Mouse (Mus musculus): ENCODE results near the gene Sass6. TPM values are rescaled to one million over a fixed set of nuclear protein-coding genes. Genes with fewer than 3 reads are reported as not detected.
A peak's percentile ranks its signal among the peaks of the same experiment; 100 is the strongest.
"Not testable (repeated sequence)": the region's sequence is repeated elsewhere in the genome, so short reads cannot be mapped to it uniquely, and the experiment has no call there.

Sass6 gene
- 1 to 10 TPM; 6.4 to 9.1 TPM for total RNA-seq (2021)
- long read RNA-seq, experiment 1, partial matches to known transcripts: 0 of 1 reads
- long read RNA-seq, experiment 1, other reads (novel, unspliced or antisense): 1 of 1 reads
- long read RNA-seq, experiment 2: 0 reads

DNA sequence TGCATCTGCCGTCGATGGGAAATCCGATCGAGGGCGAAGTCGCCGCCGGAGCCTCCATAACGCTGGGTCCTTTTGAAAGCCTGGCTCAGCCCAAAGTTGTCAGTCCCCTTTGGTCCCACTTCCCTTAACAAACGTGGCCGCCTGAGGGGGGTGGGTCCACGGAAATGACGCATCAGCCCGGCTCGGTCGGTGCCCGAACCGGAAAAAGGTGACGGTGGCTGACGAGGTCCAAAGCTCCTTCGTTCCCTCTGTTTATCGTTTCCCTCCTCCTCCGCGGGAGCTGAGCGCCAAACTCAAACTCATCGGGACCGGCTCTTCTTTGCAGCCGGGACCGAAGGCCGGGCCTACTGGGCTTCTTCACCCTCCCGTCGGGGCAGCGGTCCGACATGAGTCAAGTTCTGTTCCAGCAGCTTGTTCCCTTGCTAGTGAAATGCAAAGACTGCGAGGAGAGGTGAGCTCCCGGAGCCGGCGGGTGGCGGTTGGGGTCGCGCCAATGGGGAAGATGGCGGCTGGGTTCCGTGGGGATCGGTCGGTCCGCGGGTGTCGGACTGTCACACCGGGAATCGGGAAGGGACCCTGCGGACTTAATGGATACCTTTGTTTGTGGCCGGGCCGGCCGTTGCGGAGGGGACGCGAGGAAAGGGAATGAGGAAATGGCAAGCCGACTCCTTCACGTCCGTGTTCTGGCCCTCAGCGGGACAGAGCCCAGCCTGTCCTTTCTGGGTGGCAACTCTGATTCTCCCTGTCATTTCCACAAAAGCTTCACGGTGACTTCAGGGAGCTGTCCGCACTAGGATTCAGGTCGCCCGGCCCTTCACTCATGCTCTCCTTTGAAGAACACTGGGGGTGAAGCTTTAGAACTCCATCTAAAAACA lies at the start of gene Sass6:
Sass6 (plus strand) TSS at position 255 of the 875 bp plus-strand sequence.
- peak; percentile 98 to 100 for DNase-seq (ENCODE audit: low spot score in 2 of 2)

DNA sequence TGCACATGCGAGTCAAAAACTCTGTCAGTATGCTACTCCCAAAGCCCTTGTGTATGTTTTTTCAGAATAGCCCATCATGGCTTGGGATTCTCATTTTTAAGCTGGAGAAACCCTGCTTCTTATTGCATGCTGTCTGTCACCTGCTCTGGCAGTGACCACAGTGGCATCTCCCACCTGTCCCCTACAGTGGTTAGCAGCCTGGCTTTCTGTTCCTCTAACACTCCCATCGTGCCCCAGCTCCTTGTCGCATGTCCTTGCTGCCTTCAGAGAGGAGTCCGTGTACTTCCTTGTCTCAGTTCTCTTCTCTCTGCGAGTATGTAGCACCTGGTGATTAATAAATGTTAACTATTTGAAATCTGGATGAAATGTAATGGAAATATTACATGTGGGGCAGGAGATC lies 47.4 kb upstream of the Sass6 start:
- no peak for DNase-seq (ENCODE audit: low spot score in 2 of 2)

DNA sequence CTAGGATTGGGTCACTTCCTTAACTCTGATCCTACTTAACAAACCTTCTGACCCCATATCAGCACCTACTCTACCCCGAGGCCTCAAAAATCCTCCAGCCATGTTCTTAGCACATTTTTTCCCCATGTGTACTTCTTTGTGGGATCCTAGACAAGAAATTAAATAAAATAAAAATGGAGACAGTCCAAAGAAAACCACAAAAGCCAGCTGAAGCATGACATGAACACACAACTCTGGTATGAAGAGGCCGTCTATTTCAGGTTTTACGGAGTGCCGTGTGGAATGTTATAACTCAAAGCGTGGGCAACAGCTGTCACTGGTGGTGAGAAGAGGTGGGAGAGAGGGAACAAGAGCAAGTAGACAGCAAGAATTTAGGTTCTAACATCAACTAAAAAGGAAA lies 43.4 kb upstream of the Sass6 start:
- DNase-seq (ENCODE audit: low spot score in 2 of 2): peak in 1 of 2 experiments; percentile 39

DNA sequence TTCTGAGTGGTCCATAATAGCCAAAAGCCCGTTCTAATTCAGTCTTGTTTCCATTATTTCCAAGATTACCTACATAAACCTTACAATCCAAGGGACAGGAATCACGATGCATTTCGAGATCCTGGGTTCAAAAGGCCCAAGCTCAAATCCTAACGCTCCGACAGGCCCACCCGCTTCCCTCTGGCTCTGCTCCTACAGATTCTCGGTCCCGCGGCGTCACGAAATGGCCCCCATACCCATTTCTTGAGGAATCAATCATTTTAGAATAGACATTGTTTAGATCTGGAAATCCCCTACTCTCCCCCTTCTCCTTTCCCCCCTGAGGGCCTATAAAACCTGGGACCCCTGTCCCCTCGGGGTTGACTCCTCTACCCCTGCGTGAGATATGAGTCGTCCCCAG lies 33.5 kb upstream of the Sass6 start:
- DNase-seq (ENCODE audit: low spot score in 2 of 2): not testable (repeated sequence)

DNA sequence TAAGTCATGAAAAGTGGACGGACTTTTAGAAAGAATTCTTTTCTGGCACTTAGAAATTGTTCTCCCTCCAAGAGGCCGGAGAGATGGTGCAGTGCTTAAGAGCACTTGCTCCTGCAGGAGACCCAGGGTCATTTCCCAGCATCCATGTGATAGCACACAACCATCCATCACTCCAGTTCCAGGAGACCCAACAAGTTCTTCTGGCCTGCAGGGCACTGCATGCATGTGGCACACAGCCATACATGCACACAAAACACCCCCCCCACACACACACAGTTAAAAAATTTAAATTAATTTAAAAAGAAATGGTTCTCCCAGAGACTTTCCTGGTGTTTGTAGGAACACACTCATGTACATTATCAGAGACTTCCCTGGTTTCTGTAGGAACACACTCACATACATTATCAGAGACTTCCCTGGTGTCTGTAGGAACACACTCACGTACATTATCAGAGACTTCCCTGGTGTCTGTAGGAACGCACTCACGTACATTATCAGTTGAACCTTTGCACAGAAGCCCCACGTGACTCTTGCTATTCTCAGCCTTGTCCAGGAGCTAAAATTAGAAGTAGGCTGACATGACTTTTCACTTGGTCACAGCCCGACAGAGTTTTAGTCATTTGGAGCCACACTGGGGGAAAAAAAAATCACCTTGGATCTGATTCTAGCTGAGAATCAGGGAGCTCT lies 32.2 kb upstream of the Sass6 start, which contains the start of gene Lrrc39:
Lrrc39 (plus strand) TSS at position 566 of the 687 bp plus-strand sequence.
- no peak for DNase-seq (ENCODE audit: low spot score in 2 of 2)

DNA sequence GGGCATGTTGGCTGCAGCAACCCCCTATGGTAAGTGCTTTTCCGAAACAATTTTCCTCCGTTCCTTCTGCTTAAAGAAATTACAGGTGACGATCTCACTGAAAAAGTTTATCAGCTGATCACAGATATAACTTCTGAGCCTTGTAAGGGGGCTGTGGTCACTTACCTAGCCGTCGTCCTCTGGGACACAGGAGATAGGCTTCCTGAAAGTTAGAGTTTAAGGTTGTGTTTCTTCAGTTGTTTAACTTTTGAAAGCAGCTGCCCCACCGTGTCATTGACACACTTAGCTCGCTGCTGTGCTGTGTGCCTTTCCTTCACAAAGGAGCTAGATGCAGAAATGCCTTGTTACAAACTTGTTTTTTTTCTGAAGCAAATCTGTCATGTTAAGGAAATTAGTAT lies 31.7 kb upstream of the Sass6 start:
- DNase-seq (ENCODE audit: low spot score in 2 of 2): no peak

DNA sequence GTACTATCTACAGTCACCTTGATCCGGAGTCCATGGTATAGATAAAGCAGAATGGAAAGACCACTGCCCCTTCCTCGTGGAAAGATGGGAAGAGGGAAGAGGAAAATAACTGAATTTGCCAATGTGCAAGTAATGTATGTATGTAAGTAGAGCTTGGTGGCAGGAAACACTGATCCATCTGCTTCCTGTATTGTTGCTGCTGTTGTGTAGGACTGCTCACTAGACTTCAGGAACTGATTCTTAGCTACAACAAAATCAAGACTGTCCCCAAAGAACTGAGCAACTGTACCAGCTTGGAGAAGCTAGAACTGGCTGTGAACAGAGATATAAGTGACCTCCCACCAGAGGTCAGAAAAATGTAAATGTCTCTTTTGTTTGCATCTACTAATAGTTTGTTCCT lies 24.2 kb upstream of the Sass6 start:
- no peak for DNase-seq (ENCODE audit: low spot score in 2 of 2)

DNA sequence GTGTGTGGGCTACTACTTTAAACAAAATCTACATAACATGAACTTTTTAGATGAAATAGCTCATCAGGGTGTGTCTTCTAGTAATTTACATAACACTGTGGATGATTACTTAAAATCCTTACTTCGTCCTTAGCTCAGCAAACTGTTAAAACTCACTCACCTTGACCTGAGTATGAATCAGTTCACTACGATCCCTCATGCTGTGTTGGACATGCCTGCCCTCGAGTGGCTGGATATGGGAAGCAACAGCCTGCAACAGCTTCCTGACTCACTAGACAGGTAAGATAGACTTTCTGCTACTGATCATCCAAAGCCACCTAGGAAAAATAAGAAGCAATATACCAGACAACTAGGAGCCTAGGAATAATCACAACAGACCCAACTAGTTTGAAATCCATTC lies 17.5 kb upstream of the Sass6 start:
- DNase-seq (ENCODE audit: low spot score in 2 of 2): no peak

DNA sequence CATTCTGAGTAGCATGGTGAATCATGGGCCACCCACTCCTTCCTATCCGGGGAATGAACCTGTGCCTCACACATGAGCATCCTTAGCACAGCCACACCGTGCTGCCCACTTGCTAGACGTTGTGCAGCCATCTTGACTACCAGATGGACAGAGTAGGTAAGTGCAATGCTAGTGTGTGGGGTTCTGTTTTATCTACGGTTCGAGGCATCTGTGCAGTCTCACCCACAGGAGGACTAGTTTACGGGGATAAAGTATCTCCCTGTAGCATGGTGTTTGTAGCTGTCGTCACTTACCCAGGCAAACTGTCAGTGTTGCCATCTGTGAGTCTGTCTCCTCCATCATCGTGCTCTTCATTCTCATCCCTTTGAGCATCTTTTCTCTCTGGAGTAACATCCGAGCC lies 12.6 kb upstream of the Sass6 start:
- peak; percentile 60 to 61 for DNase-seq (ENCODE audit: low spot score in 2 of 2)

DNA sequence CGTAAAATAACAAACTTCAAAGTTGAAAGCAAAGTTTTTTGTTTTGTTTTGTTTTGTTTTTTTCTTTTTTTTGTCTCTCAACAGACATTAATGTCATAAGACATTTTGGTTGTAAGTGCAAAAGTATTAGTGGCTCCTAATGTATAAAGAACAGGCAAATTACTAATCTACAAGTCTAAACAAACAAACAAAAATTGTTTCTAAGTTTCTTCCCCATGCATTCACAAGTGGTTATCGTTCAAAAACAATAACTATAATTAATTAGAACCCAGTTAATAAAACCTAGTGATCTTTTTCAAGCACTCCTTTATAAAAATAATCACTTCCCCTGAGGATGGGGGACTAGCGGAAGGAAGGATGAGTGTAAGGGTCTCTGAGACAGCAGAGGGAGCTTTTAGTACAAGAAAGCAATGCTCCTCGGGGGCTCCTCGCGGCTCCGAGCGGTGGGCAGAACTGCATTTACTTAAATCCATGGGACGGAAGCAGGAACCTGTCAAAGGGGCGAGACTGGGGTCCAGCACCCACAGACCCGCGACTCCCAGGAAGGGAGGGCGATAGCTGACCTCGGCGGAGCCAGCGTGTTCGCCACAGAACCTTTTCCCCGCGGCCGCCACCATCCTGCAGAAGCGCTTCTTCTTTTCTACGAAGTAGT lies 580 bp upstream of the Sass6 start:
- no peak for DNase-seq (ENCODE audit: low spot score in 2 of 2)

DNA sequence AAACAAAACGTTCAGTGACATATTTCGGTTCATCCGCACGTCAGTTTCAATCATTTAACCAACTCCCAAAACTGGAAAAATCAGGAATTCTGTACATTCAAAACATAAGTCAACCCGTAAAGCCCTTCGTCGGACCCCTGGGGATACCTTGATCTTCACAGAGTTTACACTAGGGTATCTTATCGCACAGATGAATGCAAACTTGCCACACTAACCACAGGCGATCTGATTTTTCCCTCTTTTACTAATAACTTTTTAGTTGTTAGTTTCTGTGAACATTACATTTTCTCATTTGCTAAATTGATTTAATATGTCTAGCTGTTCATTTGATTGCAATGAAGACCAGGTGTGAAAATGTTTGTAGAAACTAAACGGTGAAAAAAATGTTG lies 815 bp downstream of the Sass6 start:
- no peak for DNase-seq (ENCODE audit: low spot score in 2 of 2)

DNA sequence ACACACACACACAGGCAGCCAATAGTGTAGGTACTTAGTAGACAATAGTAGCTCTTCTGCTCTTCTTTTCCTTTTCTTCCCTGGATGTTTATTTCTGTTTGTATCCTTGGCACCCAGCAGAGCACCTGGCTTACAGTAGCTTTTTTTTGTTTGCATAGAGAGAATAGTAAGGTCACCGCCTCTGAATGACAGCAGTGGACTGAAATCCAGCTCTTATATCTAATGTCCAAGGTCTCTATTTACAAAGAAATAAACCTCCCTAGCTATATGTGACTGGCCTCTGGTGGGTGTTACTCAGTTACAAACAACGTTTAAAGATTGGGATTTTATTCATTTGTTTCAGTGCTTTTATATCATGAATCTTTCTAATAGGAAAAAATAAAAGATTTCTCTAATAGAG lies 4.9 kb downstream of the Sass6 start:
- no peak for DNase-seq (ENCODE audit: low spot score in 2 of 2)

DNA sequence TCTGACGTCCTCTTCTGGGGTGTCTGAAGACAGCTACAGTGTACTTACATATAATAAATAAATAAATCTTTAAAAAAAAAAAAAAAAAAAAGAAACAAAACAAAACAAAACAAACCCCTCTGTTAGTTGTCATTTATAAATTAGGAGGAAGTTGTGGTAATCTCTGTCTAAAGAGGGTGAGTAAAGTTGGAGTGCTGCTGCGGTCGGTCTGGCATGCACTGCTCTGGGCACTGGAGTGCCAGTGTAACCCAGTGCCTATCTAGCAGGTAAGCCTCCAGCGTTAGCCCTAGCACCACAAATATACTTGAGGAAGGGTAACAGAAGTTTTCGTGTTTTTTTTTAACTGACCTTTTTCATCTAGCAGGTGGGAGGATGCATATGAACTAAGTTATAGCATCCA lies 6.2 kb downstream of the Sass6 start:
- DNase-seq (ENCODE audit: low spot score in 2 of 2): no peak

DNA sequence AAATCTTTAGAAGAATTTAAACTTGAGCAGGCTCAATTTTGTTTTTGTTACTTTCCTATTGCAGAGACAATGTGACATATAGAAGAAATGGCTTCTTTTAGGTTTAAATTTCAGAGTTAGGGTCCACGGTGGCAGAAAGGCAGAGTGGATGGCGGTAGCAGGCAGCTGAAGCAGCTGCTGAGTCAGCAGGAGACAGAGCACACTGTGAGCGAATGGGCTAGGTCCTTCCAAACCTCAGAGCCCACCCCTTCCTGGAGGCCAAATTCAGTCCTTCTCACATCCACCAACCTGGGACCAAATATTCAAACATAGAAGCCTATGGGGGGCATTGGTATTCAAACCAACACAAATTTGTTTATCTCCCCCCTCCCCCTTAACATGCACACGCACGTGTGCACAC lies 7.0 kb downstream of the Sass6 start:
- DNase-seq (ENCODE audit: low spot score in 2 of 2): no peak

DNA sequence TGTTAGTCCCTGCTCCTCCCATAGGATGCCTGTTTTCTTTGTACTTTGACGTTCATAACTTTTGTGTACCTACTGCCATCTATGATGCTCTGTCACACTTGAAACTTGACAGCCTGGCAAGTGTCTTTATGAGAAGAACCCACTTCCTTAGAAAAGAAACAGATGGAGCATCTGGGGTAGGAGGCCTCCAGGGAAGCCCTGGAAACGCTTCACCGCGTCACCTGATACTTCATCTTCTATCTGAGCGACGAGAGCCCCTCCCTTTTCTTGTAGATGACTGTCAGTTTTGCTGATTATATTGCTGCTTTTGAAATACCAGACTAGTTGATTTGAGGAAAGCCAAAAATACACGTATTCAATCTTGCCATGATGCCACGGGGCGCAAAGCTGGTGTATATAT lies 9.8 kb downstream of the Sass6 start:
- no peak for DNase-seq (ENCODE audit: low spot score in 2 of 2)

DNA sequence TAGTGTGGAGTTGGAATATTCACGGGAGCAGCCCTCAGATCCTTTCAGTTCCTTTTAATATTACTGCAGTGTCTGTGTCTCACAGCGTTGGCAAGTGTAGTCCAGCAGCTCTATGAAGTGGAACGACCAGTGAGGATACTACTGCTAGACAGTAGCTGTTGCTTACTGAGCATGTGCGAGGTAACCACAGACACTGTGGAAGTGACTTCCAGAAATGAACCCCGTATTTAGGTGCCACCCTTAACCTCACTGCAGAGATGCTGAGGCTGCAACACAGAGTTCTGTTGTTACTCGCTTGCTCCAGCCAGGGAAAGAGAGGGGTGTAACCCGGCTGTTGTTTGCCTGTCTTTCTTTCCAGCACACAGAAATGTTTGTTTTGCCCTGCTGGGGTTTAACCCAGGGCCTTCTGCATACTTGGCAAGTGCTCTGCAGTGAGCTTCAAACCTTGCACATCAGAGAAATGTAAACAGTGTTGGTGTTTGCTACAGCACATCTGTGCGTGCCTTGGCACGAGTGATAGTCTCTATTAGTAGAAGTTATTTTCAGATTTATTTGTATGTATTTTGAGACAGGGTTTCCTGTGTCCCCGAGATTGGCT lies 19.6 kb downstream of the Sass6 start, which contains the start of gene Trmt13:
Trmt13 (minus strand) TSS at position 293 of the 598 bp plus-strand sequence.
- DNase-seq (ENCODE audit: low spot score in 2 of 2): no peak

DNA sequence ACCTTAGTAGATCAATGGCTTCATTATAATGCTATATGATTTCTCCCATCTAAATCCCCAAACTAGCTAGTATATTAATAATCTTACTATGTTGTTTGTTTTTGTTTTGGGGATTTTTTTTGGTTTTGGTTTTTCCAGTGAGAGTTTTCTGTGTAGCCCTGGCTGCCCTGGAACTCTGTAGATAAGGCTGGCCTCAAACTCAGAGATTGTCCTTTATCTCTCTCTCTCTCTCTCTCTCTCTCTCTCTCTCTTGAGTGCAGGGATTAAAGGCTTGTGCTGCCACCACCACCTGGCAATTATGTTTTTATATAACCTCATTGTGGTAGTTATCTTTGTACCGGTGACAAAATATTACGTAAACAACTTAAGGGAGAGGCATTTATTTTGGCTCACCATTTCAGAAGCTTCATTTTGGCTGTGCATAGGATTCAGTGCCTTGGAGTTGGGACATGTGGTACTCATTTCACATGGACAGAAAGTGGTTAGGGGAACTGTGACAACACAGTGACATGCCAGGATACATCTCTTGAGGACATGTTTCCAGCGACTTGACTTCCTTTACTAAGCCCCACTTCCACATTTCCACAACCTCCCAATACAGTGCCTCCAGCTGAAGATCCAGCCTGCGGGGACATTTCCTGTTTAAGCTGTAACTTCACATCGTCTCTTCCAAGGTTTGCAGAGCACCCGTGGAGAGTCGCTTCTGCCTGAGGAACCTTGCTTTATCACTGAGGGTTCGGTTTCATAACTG lies 20.7 kb downstream of the Sass6 start:
- no peak for DNase-seq (ENCODE audit: low spot score in 2 of 2)

DNA sequence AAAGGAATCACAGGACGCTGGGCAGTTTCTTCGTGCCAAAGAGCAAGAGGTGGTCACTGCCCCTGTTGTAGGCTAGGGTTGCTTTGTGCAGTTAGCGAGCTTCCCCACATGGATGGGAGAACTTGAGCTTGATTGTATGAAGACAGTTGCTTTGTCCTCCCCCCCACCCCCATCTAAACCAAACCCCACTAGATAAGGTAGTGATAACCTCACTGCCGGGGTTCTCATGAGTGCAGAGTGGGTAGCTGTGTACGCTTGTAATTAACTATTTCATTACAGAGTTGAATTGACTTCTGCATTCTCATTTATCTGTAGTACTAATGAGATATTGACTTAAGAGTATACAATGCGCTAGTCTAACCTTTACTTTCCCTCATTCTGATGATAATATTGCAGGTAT lies 24.1 kb downstream of the Sass6 start:
- DNase-seq (ENCODE audit: low spot score in 2 of 2): no peak

DNA sequence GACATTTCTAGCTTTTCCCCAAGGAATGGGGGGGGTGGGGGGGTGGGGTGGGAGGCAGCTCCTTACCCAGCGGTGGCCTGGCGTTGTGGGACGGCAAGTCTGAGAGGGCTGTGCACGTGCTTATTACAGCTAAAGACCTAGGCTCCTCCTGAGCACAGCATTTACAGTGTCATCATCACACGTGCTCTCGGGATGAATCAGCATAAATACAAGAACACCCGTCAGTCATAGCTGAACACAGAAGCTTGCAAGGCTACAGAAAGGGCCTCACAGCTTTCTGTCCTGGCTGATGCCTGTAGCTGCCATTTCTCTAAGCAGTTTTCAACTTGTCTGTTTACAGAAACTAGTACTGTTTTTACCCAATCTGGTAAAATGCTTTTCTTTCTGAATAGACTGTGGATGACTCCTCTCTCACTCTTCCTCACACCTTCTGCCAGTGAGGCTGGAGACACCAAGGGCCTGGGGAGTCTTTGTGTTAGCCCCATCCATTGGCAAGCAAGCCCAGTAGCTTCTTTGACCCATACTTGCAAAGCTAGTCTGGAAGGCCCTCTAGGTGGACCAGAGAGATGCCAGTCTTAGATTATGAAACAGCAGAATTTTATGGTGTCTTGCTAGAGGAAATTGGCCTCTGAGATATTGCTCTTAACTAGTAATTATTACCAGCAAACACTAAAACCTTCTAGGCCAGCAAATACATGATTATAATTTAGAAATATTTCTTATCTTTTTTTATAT lies 26.0 kb downstream of the Sass6 start:
- no peak for DNase-seq (ENCODE audit: low spot score in 2 of 2)

DNA sequence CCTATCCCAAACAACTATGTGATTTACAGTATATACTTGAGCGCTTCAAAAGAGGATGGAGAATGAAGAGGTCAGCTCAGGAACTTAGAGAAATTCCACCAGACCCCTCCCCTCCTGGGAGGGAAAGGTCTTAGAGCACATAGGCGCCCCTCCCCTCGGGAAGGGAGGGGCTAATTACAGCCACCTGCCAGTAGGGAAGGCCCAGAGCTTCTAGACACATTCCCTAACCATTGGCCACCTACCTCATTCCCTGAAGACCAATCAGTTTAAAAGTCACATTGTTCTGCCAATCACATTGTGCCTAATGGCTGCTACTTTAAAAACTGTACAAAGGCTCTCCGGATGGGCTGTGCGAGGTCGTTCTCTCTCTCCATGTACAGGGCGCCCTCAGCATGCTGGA lies 27.9 kb downstream of the Sass6 start:
- DNase-seq (ENCODE audit: low spot score in 2 of 2): no peak

Measured in left cerebral cortex, adult 18-20 months (tissue).